ENCODE assay signal across 20 mouse cellular contexts in the genomic region with DNA sequence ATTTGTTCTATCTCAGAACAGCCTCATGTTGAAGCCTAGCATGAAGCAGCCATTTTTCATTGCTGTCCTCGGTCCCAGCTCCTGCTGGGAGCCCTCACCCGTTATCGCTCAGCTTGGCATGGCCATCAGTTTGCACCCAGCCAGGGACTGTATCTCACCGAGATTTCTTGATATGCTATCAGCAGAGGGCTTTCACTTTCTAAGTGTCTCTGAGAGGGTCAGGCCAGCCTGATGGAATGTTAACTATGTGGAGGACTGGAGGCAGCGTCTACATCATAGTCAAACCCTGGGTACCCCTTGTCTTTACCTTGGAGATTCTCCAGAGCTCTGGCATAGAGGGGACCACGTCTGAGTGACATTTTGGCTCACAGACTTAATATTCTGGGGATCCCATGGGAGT.
"Had no signal": no experiment of that assay in that cellular context is flagged by ENCODE, and none has a peak within 500 bp of the region (broad histone marks: within the 10 kb centered on the region; RNA-seq: fewer than 3 reads in every experiment).

No protein-coding gene starts in this region.

- H3K4me3 ChIP-seq: kidney, embryonic 15.5 days; left cerebral cortex, adult 2 months; liver, embryonic 13.5 days; midbrain, embryonic 12.5 days; midbrain, embryonic 15.5 days; neural tube, embryonic 12.5 days; neural tube, embryonic 15.5 days had no signal

- DNase-seq: kidney, adult 11 months; kidney, adult 8-10 months; kidney, postnatal 10 days; kidney, postnatal 36 days; layer of hippocampus, postnatal 36 days; liver, embryonic 13.5 days; right cerebral cortex, adult 18-20 months; right cerebral cortex, postnatal 14 days; right cerebral cortex, postnatal 4 days; thymus, adult 2 months; thymus, postnatal 14 days; thymus, postnatal 4 days had no signal

- H3K27me3 ChIP-seq: kidney, embryonic 15.5 days; liver, embryonic 13.5 days; midbrain, embryonic 12.5 days; midbrain, embryonic 15.5 days; neural tube, embryonic 12.5 days had no signal

- H3K9me3 ChIP-seq: kidney, embryonic 15.5 days; midbrain, embryonic 12.5 days; midbrain, embryonic 15.5 days; neural tube, embryonic 12.5 days; neural tube, embryonic 15.5 days had no signal

- H3K36me3 ChIP-seq: kidney, embryonic 15.5 days; liver, embryonic 13.5 days; midbrain, embryonic 12.5 days; midbrain, embryonic 15.5 days; neural tube, embryonic 12.5 days; neural tube, embryonic 15.5 days had no signal

- ATAC-seq: midbrain, embryonic 15.5 days had no signal

- H3K9ac ChIP-seq: kidney, embryonic 15.5 days; liver, embryonic 13.5 days; midbrain, embryonic 12.5 days; midbrain, embryonic 15.5 days; neural tube, embryonic 12.5 days; neural tube, embryonic 15.5 days had no signal

- H3K4me1 ChIP-seq: liver, embryonic 13.5 days; neural tube, embryonic 12.5 days had no signal

- H3K27ac ChIP-seq: kidney, embryonic 15.5 days; left cerebral cortex, adult 2 months; liver, embryonic 13.5 days; macrophage; midbrain, embryonic 12.5 days; midbrain, embryonic 15.5 days; neural tube, embryonic 12.5 days; neural tube, embryonic 15.5 days; stomach, postnatal 0 days had no signal

- H3K4me2 ChIP-seq: kidney, embryonic 15.5 days; liver, embryonic 13.5 days; midbrain, embryonic 12.5 days; midbrain, embryonic 15.5 days; neural tube, embryonic 12.5 days; neural tube, embryonic 15.5 days had no signal
